Mouse (Mus musculus) forebrain, embryonic 12.5 days (tissue): ENCODE measurements around the gene Rassf6. TPM values are rescaled to one million over a fixed set of nuclear protein-coding genes. Genes with fewer than 3 reads are reported as not detected.

ENCODE experiments used
- ATAC-seq: fragments of 200-750 bp; cut with Nextera tagmentation; 2 replicates; pipeline ENCODE4 v1.8.0; 2017; ENCODE audit warnings: moderate TSS enrichment; ENCODE audit not compliant: low FRiP score
- H3K27ac ChIP-seq: fragments of 300-500 bp; sonication (generic); 2 replicates; pipeline ENCODE4 v1.5.1; 2016; ENCODE audit warnings: mild to moderate bottlenecking
- H3K27me3 ChIP-seq: fragments of 300-500 bp; sonication (generic); 2 replicates; pipeline ENCODE4 v1.6.1; 2016; ENCODE audit warnings: mild to moderate bottlenecking
- H3K36me3 ChIP-seq: fragments of 300-500 bp; sonication (generic); replicated peaks from 2 replicates; pipeline ENCODE4 v1.6.1; 2016; ENCODE audit warnings: mild to moderate bottlenecking
- H3K4me1 ChIP-seq: fragments of 300-500 bp; sonication (generic); 2 replicates; pipeline ENCODE4 v1.6.1; 2016
- H3K4me2 ChIP-seq: fragments of 300-500 bp; sonication (generic); 2 replicates; pipeline ENCODE4 v1.6.1; 2016; ENCODE audit warnings: mild to moderate bottlenecking, moderate library complexity
- H3K4me3 ChIP-seq: fragments of 300-500 bp; sonication (generic); replicated peaks from 2 replicates; pipeline ENCODE4 v1.5.1; 2016; ENCODE audit warnings: mild to moderate bottlenecking
- H3K9ac ChIP-seq: fragments of 300-500 bp; sonication (generic); 2 replicates; pipeline ENCODE4 v1.6.1; 2016; ENCODE audit warnings: mild to moderate bottlenecking
- H3K9me3 ChIP-seq: fragments of 300-500 bp; sonication (generic); 2 replicates; pipeline ENCODE4 v1.6.1; 2016
- WGBS: fragments of 180-500 bp; shearing (Covaris S2); methylation state at CpG from one replicate; pipeline ENCODE4 v1.1.7; 2016; 5-methylcytosine and 5-hydroxymethylcytosine counted together
- polyA plus RNA-seq: library from polyadenylated mRNA; unstranded; fragments of >200 nt; fragmentation: Nextera tagmentation; extraction: Ambion mirVana; gene quantifications from 2 replicates; pipeline ENCODE4 v1.2.1, GENCODE M21; 2016

Gene Rassf6
- polyA plus RNA-seq, 1 experiment from 2014 or later: 1.0 TPM

DNA sequence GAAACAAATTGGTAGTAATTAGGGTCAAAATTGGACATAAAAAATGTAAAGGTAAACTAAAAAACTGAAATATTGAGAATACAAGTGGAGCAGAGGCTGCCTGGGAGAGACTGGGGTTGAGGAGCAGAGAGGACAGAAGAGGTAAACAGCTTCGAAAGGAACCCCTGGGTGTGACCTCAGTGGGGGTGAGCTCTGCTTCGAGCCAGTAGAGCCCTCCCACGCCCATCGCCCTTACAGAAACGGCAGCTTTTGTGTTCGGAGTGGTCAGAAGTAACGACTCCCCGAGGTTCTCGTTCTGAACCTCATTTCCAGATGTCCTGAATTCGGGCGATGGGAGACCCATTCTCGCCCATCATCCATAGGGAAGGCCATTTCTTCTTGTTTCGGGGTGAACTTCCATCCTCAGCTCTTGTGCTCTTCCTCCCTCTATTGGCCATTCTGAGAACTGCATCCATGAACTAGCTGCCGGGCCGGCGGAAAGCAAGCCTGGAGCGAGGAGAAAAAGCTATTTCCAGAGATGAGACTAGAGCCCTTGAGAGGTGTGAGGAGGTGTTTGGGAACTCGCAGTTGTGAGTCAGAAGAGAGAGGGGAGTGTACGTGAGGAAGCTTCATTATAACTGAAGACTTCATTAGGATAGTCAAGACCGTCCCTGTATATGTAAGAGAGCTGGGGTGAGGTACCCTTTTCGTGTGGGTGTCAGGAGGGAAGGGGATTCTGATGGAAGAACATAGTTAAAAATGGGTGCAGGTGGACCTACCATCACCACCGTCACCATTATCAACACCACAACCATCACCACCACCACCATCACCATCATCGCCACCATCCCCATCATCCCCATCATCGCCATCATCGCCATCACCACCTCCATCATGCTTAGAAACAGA is 51.5 kb downstream of the Rassf6 start:
- H3K4me2 ChIP-seq: peak overlapping the region; percentile 58
- H3K4me3 ChIP-seq: peak overlapping the region; percentile 39
- H3K9me3 ChIP-seq: no peaks in the 10 kb centered on the region
- H3K36me3 ChIP-seq: no peaks in the 10 kb centered on the region
- no peaks in the 10 kb centered on the region for H3K4me1 ChIP-seq
- WGBS: 24% methylated on average over 25 of the region's 25 CpGs
- no peak overlapping the region for H3K27ac ChIP-seq
- H3K9ac ChIP-seq: peak overlapping the region; percentile 50; the same call in 1 of the 2 replicates
- ATAC-seq: peak; percentile 80
- no peaks in the 10 kb centered on the region for H3K27me3 ChIP-seq

DNA sequence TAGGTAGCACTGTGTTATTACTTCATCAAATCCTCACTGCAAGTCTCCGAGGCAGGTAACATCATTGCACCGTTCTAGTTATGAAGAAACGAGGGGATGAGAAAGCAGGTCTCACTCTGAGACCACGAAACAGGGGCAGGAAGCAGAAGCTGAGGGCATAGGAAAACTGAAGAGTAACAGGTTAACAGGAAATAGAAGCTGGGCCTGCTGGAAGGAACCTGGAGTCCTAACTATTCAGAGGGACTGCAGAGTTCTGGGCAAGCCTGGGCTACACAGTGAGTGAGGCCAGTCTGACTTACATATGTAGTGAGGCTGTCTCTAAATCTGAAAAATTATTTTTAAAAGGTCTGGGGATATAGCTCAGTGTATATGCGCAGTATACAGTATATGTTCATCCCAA is 52.4 kb downstream of the Rassf6 start:
- Histone ChIP-seq H3K9ac (no peak overlapping the region), H3K9me3 (no peaks in the 10 kb centered on the region), H3K4me1 (no peaks in the 10 kb centered on the region), H3K36me3 (no peaks in the 10 kb centered on the region), H3K27me3 (no peaks in the 10 kb centered on the region), H3K4me2 (no peak overlapping the region), H3K4me3 (no peak overlapping the region), H3K27ac (no peak overlapping the region)
- WGBS: 95% methylated on average over 5 of the region's 5 CpGs
- no peak for ATAC-seq

DNA sequence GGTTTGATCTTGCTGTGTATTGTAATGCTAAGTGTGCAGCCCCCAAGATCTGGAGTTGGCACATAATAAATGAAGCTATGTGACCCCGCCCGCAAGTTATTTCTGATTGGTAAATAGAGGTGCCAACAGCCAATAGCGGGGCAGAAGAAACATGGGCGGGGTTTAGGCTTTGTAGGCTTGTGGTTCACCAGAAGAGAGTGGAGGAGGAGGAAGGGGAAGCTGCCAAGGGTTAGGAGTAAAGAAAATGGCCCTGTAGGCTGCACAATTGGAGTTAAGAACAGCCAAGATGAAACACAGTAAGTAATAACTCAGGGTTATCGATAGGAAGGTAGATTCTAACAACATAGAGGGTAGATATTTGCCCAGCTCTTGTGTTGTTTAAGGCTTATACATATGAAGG is 53.9 kb downstream of the Rassf6 start:
- H3K36me3 ChIP-seq: no peaks in the 10 kb centered on the region
- H3K9me3 ChIP-seq: no peaks in the 10 kb centered on the region
- H3K27me3 ChIP-seq: no peaks in the 10 kb centered on the region
- no peak overlapping the region for H3K27ac ChIP-seq
- no peak overlapping the region for H3K4me2 ChIP-seq
- no peak overlapping the region for H3K4me3 ChIP-seq
- ATAC-seq: no peak
- no peak overlapping the region for H3K9ac ChIP-seq
- no peaks in the 10 kb centered on the region for H3K4me1 ChIP-seq
- 70% methylated on average over 5 of the region's 5 CpGs for WGBS

DNA sequence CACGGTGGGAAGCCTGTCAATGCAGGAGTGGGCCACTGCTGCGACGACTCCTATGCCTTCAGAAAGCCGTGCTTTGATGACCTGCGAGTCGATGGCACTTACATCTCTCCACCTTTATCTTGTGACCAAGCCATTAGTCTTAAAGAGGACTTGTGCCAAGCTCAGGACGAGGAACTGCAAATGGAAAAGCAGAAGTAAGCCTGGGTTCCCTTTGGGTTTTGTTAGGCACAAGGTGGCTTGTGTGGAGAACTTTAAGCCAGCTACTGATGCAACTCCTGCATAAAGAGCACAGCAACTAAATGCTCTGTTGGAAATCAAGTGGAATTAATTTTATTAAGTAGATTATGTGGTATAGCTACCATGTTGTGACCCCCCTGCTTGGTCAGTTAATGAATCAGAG is 55.7 kb downstream of the Rassf6 start:
- no peak overlapping the region for H3K27ac ChIP-seq
- no peak for ATAC-seq
- H3K9ac ChIP-seq: no peak overlapping the region
- H3K36me3 ChIP-seq: no peaks in the 10 kb centered on the region
- 82% methylated on average over 7 of the region's 7 CpGs for WGBS
- H3K4me1 ChIP-seq: no peaks in the 10 kb centered on the region
- H3K27me3 ChIP-seq: no peaks in the 10 kb centered on the region
- H3K4me3 ChIP-seq: no peak overlapping the region
- H3K4me2 ChIP-seq: no peak overlapping the region
- H3K9me3 ChIP-seq: no peaks in the 10 kb centered on the region

DNA sequence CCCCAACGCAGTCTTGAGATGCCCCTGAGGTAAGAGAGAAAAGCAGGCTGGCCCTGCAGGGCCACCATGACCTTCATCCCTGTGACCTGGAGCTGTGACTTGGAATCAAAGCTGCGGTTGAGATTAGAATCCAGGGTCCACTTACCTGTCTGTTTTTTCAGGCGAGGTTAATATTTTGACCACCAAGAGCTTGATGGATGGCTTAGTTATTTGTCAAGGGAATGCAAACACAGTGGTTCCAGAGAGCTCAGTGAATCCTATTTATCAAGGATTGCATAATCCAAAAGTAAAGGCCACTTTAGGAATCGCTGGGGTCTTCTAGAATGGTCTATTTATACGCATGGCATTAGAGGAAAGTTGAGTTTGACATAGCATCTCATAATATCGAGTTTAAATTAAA is 58.3 kb downstream of the Rassf6 start:
- no peak overlapping the region for H3K27ac ChIP-seq
- ATAC-seq: no peak
- no peaks in the 10 kb centered on the region for H3K9me3 ChIP-seq
- no peaks in the 10 kb centered on the region for H3K27me3 ChIP-seq
- no peak overlapping the region for H3K4me2 ChIP-seq
- no peak overlapping the region for H3K9ac ChIP-seq
- WGBS: 87% methylated on average over 6 of the region's 6 CpGs
- H3K4me1 ChIP-seq: no peaks in the 10 kb centered on the region
- no peak overlapping the region for H3K4me3 ChIP-seq
- no peaks in the 10 kb centered on the region for H3K36me3 ChIP-seq

DNA sequence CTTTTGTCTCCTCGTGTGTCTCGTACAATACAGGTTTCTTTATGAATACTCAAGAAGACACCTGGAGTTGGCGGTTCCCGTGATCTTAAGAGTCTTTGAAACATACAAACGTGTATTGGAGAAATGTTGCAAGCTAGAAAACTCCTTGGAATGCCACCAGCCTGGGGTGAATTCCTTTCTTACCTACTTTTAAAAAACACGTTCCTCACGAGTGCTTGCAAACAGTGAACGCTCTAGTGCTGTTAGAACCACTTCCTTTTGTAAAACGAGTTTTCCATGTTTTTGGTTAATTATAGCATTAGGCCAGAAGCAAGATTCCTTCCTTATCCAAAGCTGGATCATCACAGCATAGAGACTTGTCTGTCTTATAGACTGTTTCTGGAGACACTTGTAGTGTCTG is 60.9 kb downstream of the Rassf6 start:
- H3K27ac ChIP-seq: no peak overlapping the region
- H3K27me3 ChIP-seq: no peaks in the 10 kb centered on the region
- no peak for ATAC-seq
- no peak overlapping the region for H3K4me2 ChIP-seq
- 92% methylated on average over 9 of the region's 9 CpGs for WGBS
- H3K9ac ChIP-seq: no peak overlapping the region
- H3K4me3 ChIP-seq: no peak overlapping the region
- H3K4me1 ChIP-seq: no peaks in the 10 kb centered on the region
- H3K36me3 ChIP-seq: no peaks in the 10 kb centered on the region
- no peaks in the 10 kb centered on the region for H3K9me3 ChIP-seq

DNA sequence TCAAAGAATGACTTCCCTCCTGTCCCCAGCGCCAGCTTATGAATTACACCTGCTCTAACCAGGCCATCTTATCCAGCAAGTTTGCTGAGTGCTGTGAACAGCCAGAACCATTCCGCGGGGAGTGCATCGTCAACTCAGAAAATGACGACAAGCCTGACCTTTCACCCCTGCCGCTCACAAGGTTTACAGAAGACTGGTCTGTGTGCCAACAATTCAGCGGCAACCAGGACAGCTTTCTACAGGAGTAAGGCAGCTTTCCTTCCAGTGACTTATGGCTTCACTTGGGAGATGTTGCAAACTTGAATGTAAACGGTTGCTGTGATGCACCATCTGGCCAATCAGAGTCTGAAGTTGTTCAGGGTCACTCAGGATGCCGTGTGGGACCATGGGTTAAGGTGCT is 62.7 kb downstream of the Rassf6 start:
- no peak for ATAC-seq
- Histone ChIP-seq H3K9me3 (no peaks in the 10 kb centered on the region), H3K9ac (no peak overlapping the region), H3K36me3 (no peaks in the 10 kb centered on the region), H3K4me1 (no peaks in the 10 kb centered on the region), H3K27ac (no peak overlapping the region), H3K27me3 (no peaks in the 10 kb centered on the region), H3K4me3 (no peak overlapping the region), H3K4me2 (no peak overlapping the region)
- WGBS: 91% methylated on average over 9 of the region's 9 CpGs

DNA sequence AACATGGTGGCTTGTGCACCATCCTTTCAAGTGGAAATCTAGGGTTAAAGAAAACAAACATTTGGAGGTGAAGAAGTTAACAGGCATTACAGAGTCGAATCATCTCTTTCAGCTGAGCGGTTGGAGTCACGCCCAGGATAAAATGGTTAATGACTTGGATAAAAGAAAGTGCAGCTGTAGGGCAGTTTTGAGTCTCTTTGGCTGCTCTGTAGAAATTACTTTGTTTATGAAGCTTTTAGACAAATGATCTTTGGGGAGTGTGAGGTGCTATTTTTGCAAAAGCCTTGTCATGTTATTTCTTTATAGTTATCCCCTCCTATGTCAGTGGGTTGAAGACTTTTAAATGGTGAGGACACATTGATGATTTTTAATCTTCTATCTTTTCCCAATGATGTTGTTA is 69.2 kb downstream of the Rassf6 start:
- Histone ChIP-seq H3K4me3 (no peak overlapping the region), H3K27me3 (no peaks in the 10 kb centered on the region), H3K4me2 (no peak overlapping the region), H3K36me3 (no peaks in the 10 kb centered on the region), H3K9me3 (no peaks in the 10 kb centered on the region), H3K27ac (no peak overlapping the region), H3K9ac (no peak overlapping the region), H3K4me1 (no peaks in the 10 kb centered on the region)
- no peak for ATAC-seq
- 65% methylated on average over 3 of the region's 3 CpGs for WGBS

DNA sequence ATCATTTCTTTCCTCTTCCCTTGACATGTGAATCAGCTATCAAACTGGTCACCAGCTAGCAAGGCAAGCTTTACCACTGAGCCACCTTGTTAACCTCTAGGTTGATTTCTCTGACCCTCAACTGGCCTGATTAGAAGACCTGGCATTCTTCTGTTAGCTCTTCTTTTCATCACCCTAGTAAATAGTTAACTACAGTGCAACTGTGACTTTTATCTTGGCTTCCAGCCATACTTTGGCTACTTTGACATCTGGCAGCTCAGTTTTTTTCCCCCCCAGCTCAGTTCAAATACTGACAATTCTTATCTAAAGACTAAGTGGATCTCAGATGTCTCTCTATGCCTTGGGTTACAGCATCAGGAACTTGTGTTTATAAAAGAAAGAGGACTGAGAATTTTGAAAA is 72.1 kb downstream of the Rassf6 start:
- Histone ChIP-seq H3K9me3 (no peaks in the 10 kb centered on the region), H3K4me2 (no peak overlapping the region), H3K4me1 (no peaks in the 10 kb centered on the region), H3K27me3 (no peaks in the 10 kb centered on the region), H3K36me3 (no peaks in the 10 kb centered on the region), H3K27ac (no peak overlapping the region), H3K4me3 (no peak overlapping the region), H3K9ac (no peak overlapping the region)
- ATAC-seq: no peak

DNA sequence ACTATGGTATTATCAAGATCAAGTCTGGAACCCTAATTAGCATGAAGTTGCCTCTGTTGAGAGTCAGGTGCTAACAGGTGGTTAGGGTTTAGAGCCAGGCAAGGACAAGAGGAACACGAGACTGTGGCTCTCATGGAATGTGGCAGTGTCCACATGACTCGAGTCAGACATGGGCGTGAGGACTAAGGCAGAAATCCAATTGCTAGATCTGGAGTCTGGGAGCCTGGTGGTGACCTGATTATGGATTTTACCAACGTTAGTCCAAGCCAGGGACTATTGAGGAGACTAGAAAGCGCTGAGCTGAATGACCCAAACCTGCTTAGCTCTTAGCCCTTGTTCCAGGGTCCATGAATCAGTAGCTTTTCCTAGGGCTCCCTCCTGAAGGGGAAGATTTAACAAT is 72.7 kb downstream of the Rassf6 start:
- ATAC-seq: no peak
- Histone ChIP-seq H3K9me3 (no peaks in the 10 kb centered on the region), H3K4me1 (no peaks in the 10 kb centered on the region), H3K4me3 (no peak overlapping the region), H3K27me3 (no peaks in the 10 kb centered on the region), H3K27ac (no peak overlapping the region), H3K9ac (no peak overlapping the region), H3K4me2 (no peak overlapping the region), H3K36me3 (no peaks in the 10 kb centered on the region)
- 83% methylated on average over 5 of the region's 5 CpGs for WGBS

DNA sequence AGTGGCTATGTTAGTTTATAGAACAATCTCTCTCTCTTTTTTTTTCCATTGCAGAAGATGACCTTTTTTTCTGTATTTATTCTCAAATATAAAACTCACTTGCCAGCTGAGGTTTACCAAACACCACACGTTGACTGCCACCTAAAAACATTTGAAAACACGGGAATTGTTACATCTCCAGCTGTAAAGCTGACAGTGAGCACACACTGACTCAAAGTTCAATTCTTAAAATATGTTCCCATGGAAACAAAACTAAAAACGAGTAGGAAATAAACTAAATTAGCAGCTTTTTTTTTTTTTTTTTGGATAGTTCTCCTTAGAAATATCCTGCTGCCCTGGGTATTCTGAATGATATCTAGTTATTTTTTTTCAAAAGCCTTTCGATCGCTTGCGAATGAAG is 75.3 kb downstream of the Rassf6 start:
- no peak overlapping the region for H3K4me2 ChIP-seq
- H3K4me3 ChIP-seq: no peak overlapping the region
- WGBS: 82% methylated on average over 6 of the region's 6 CpGs
- ATAC-seq: no peak
- no peaks in the 10 kb centered on the region for H3K4me1 ChIP-seq
- H3K27ac ChIP-seq: no peak overlapping the region
- H3K27me3 ChIP-seq: no peaks in the 10 kb centered on the region
- H3K36me3 ChIP-seq: no peaks in the 10 kb centered on the region
- H3K9me3 ChIP-seq: no peaks in the 10 kb centered on the region
- no peak overlapping the region for H3K9ac ChIP-seq

DNA sequence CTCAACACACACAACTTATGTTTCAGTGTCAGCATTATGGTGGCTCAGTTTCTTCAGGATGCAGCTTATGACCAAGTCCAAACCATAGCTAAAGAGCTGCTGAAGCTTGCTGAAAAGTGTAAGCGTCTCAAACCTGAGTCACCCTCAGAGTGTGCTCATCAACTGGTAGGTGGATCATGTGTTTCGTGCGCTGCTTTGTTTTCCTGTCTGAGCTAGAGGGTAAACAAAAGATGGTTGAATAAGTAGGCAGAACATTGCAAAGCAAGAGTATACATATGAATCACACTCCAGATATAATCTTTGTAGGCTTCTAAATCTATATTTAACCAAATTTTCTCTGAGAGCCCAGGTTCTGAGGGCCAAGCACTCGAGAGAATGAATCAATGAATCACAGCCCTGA is 76.3 kb downstream of the Rassf6 start:
- ATAC-seq: no peak
- Histone ChIP-seq H3K9me3 (no peaks in the 10 kb centered on the region), H3K4me1 (no peaks in the 10 kb centered on the region), H3K27ac (no peak overlapping the region), H3K4me3 (no peak overlapping the region), H3K4me2 (no peak overlapping the region), H3K36me3 (no peaks in the 10 kb centered on the region), H3K27me3 (no peaks in the 10 kb centered on the region), H3K9ac (no peak overlapping the region)
- WGBS: 84% methylated on average over 4 of the region's 4 CpGs

DNA sequence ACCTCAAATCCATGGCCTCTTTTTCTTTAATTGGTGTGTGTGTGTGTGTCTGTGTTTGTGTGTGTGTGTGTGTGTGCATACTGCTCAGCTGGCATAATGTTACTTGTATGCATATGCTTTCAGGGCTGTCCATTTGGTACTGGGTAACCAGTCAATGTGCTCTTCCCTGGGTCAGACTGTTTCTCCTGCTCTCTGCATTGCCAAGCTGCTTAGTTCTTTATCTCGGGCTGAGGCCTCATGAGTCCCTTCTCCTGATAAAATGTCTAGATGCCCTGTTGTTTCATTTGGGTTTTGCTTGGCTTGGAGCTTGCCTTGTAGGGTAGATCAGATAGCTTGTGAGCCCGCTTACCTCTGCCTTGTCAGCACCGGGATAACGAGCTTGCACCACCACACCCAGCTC is 77.6 kb downstream of the Rassf6 start:
- Histone ChIP-seq H3K4me3 (no peak overlapping the region), H3K4me2 (no peak overlapping the region), H3K4me1 (no peaks in the 10 kb centered on the region), H3K9me3 (no peaks in the 10 kb centered on the region), H3K36me3 (no peaks in the 10 kb centered on the region), H3K27ac (no peak overlapping the region), H3K9ac (no peak overlapping the region), H3K27me3 (no peaks in the 10 kb centered on the region)
- 78% methylated on average over 4 of the region's 4 CpGs for WGBS
- no peak for ATAC-seq
